Mouse (Mus musculus): Measurements from ENCODE around the gene Map4k5. TPM values are rescaled to one million over a fixed set of nuclear protein-coding genes. Genes with fewer than 3 reads are reported as not detected.

Gene Map4k5
- polyA plus RNA-seq, 1 experiment from 2014 or later = 33.7 TPM

GRCm38 (mm10) chr12:69855641-69856300, 37.2 kb downstream of the Map4k5 start:
- Histone ChIP-seq H3K4me3 (no peak overlapping the region), H3K36me3 (replicated peaks) (peaks cover 41% of the 10 kb centered on the region), H3K27me3 (replicated peaks; ENCODE audit: low read depth, poor library complexity, severe bottlenecking) (no peaks in the 10 kb centered on the region), H3K27ac (replicated peaks) (no peak overlapping the region), H3K9me3 (no peaks in the 10 kb centered on the region), H3K4me1 (no peaks in the 10 kb centered on the region)
- WGBS = 95% methylated on average over 12 of the region's 12 CpGs
- no peak for DNase-seq (ENCODE audit: low spot score)

GRCm38 (mm10) chr12:69853942-69854341, 39.1 kb downstream of the Map4k5 start:
- Histone ChIP-seq H3K27ac (replicated peaks) (no peak overlapping the region), H3K9me3 (no peaks in the 10 kb centered on the region), H3K27me3 (replicated peaks; ENCODE audit: low read depth, poor library complexity, severe bottlenecking) (no peaks in the 10 kb centered on the region), H3K4me1 (no peaks in the 10 kb centered on the region), H3K36me3 (replicated peaks) (peaks cover 53% of the 10 kb centered on the region), H3K4me3 (no peak overlapping the region)
- DNase-seq (ENCODE audit: low spot score) = no peak
- WGBS = 84% methylated on average over 2 of the region's 2 CpGs

- DNase-seq (ENCODE audit: low spot score) = no peak
- WGBS = 92% methylated on average over 11 of the region's 11 CpGs
- Histone ChIP-seq H3K36me3 (replicated peaks) (peaks cover 56% of the 10 kb centered on the region), H3K27ac (replicated peaks) (no peak overlapping the region), H3K27me3 (replicated peaks; ENCODE audit: low read depth, poor library complexity, severe bottlenecking) (no peaks in the 10 kb centered on the region), H3K4me3 (no peak overlapping the region), H3K4me1 (no peaks in the 10 kb centered on the region), H3K9me3 (no peaks in the 10 kb centered on the region)
These were observed 39.6 kb downstream of the Map4k5 start for GRCm38 (mm10) chr12:69853387-69853786.

GRCm38 (mm10) chr12:69852288-69852687, 40.7 kb downstream of the Map4k5 start:
- Histone ChIP-seq H3K36me3 (replicated peaks) (peaks cover 64% of the 10 kb centered on the region), H3K27me3 (replicated peaks; ENCODE audit: low read depth, poor library complexity, severe bottlenecking) (no peaks in the 10 kb centered on the region)
- WGBS = 88% methylated on average over 9 of the region's 9 CpGs

GRCm38 (mm10) chr12:69848083-69848878, 44.7 kb downstream of the Map4k5 start:
- 92% methylated on average over 12 of the region's 12 CpGs for WGBS
- Histone ChIP-seq H3K4me3 (no peak overlapping the region), H3K36me3 (replicated peaks) (peaks cover 79% of the 10 kb centered on the region), H3K4me1 (no peaks in the 10 kb centered on the region), H3K9me3 (no peaks in the 10 kb centered on the region), H3K27me3 (replicated peaks; ENCODE audit: low read depth, poor library complexity, severe bottlenecking) (no peaks in the 10 kb centered on the region), H3K27ac (replicated peaks) (no peak overlapping the region)
- DNase-seq (ENCODE audit: low spot score) = no peak

More at GRCm38 (mm10) chr12:69852288-69852687, 40.7 kb downstream of the Map4k5 start:
- Histone ChIP-seq H3K27ac (replicated peaks) (no peak overlapping the region), H3K4me1 (no peaks in the 10 kb centered on the region), H3K4me3 (no peak overlapping the region), H3K9me3 (no peaks in the 10 kb centered on the region)
- DNase-seq (ENCODE audit: low spot score) = no peak

GRCm38 (mm10) chr12:69846499-69846898, 46.5 kb downstream of the Map4k5 start:
- Histone ChIP-seq H3K4me3 (no peak overlapping the region), H3K9me3 (no peaks in the 10 kb centered on the region), H3K36me3 (replicated peaks) (peaks cover 80% of the 10 kb centered on the region), H3K27me3 (replicated peaks; ENCODE audit: low read depth, poor library complexity, severe bottlenecking) (no peaks in the 10 kb centered on the region), H3K27ac (replicated peaks) (no peak overlapping the region), H3K4me1 (no peaks in the 10 kb centered on the region)
- DNase-seq (ENCODE audit: low spot score) = no peak
- 92% methylated on average over 9 of the region's 9 CpGs for WGBS

- Histone ChIP-seq H3K4me1 (no peaks in the 10 kb centered on the region), H3K36me3 (replicated peaks) (peaks cover 80% of the 10 kb centered on the region)
- WGBS = 92% methylated on average over 8 of the region's 9 CpGs
These were observed 47.3 kb downstream of the Map4k5 start for GRCm38 (mm10) chr12:69845722-69846121.

GRCm38 (mm10) chr12:69843531-69844445, 49.2 kb downstream of the Map4k5 start:
- no peak overlapping the region for H3K4me3 ChIP-seq
- 70% methylated on average over 19 of the region's 19 CpGs for WGBS
- DNase-seq (ENCODE audit: low spot score) = peak; percentile 41
- peaks cover 85% of the 10 kb centered on the region for H3K36me3 ChIP-seq (replicated peaks)
- no peaks in the 10 kb centered on the region for H3K27me3 ChIP-seq (replicated peaks; ENCODE audit: low read depth, poor library complexity, severe bottlenecking)
- H3K4me1 ChIP-seq = no peaks in the 10 kb centered on the region
- H3K27ac ChIP-seq (replicated peaks) = no peak overlapping the region
- no peaks in the 10 kb centered on the region for H3K9me3 ChIP-seq

More at GRCm38 (mm10) chr12:69845722-69846121, 47.3 kb downstream of the Map4k5 start:
- Histone ChIP-seq H3K27ac (replicated peaks) (no peak overlapping the region), H3K4me3 (no peak overlapping the region), H3K27me3 (replicated peaks; ENCODE audit: low read depth, poor library complexity, severe bottlenecking) (no peaks in the 10 kb centered on the region), H3K9me3 (no peaks in the 10 kb centered on the region)
- DNase-seq (ENCODE audit: low spot score) = no peak

GRCm38 (mm10) chr12:69838376-69838775, 54.6 kb downstream of the Map4k5 start:
- no peak overlapping the region for H3K27ac ChIP-seq (replicated peaks)
- no peak for DNase-seq (ENCODE audit: low spot score)
- no peak overlapping the region for H3K4me3 ChIP-seq
- WGBS = 82% methylated on average over 11 of the region's 11 CpGs
- no peaks in the 10 kb centered on the region for H3K27me3 ChIP-seq (replicated peaks; ENCODE audit: low read depth, poor library complexity, severe bottlenecking)
- peaks cover 86% of the 10 kb centered on the region for H3K36me3 ChIP-seq (replicated peaks)
- no peaks in the 10 kb centered on the region for H3K4me1 ChIP-seq
- no peaks in the 10 kb centered on the region for H3K9me3 ChIP-seq

GRCm38 (mm10) chr12:69833982-69834604, 58.9 kb downstream of the Map4k5 start:
- 91% methylated on average over 12 of the region's 12 CpGs for WGBS
- no peak overlapping the region for H3K4me3 ChIP-seq
- no peaks in the 10 kb centered on the region for H3K4me1 ChIP-seq
- no peaks in the 10 kb centered on the region for H3K9me3 ChIP-seq
- DNase-seq (ENCODE audit: low spot score) = no peak
- H3K36me3 ChIP-seq (replicated peaks) = peaks cover 80% of the 10 kb centered on the region
- H3K27me3 ChIP-seq (replicated peaks; ENCODE audit: low read depth, poor library complexity, severe bottlenecking) = no peaks in the 10 kb centered on the region
- no peak overlapping the region for H3K27ac ChIP-seq (replicated peaks)

- WGBS = 96% methylated on average over 9 of the region's 9 CpGs
These were observed 61.6 kb downstream of the Map4k5 start for GRCm38 (mm10) chr12:69831239-69831910.

More at GRCm38 (mm10) chr12:69831239-69831910, 61.6 kb downstream of the Map4k5 start:
- Histone ChIP-seq H3K27me3 (replicated peaks; ENCODE audit: low read depth, poor library complexity, severe bottlenecking) (no peaks in the 10 kb centered on the region), H3K4me3 (no peak overlapping the region), H3K27ac (replicated peaks) (no peak overlapping the region), H3K9me3 (no peaks in the 10 kb centered on the region), H3K36me3 (replicated peaks) (peaks cover 80% of the 10 kb centered on the region), H3K4me1 (no peaks in the 10 kb centered on the region)
- no peak for DNase-seq (ENCODE audit: low spot score)
